Mouse (Mus musculus) ES-E14 (cell line): ENCODE results near the gene C1ql4.

ENCODE experiments used
- HCFC1 ChIP-seq: IDR thresholded peaks from 2 replicates; pipeline ENCODE4 v1.6.1; 2012; ENCODE audit warnings: low read length, inconsistent platforms, borderline replicate concordance; ENCODE audit not compliant: insufficient read depth
- ZC3H11A ChIP-seq: IDR thresholded peaks from 2 replicates; pipeline ENCODE4 v1.6.1; 2012; ENCODE audit warnings: low read depth, mild to moderate bottlenecking, inconsistent platforms, low read length, borderline replicate concordance
- ZNF384 ChIP-seq: IDR thresholded peaks from 2 replicates; pipeline ENCODE4 v1.6.1; 2012; ENCODE audit warnings: low read depth, low read length, inconsistent platforms

DNA sequence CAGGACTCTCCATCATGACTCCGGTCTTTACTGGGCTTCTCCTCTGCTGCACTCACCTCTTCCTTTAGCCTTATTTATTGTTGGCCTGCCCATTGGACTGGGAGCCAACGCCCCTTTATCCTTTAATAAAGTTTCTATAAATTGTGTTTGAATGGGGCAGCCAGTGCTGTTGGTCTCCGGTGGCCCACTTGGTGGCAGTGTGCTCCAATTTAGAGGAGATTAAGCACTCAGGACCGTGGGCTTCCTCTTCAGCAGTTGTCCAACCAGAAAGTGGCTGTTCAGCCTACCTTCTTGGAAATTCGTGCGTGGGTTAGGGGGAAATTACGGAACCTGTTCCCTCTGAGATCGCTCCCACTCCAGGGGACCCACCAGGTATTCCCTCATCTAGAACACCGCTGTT, 4.4 kb downstream of the C1ql4 start:
- TF ChIP-seq ZNF384 (no peak), ZC3H11A (no peak), HCFC1 (no peak)
